Mouse (Mus musculus) embryo, embryonic 11.5 days (tissue): Measurements from ENCODE around the gene Atp6v1e1.
A peak's percentile ranks its signal among the peaks of the same experiment; 100 is the strongest.
"Not testable (repeated sequence)": the region's sequence is repeated elsewhere in the genome, so short reads cannot be mapped to it uniquely, and the experiment has no call there.

Experiments used
- DNase-seq: peaks from one replicate; pipeline ENCODE4 v3.0.0-alpha.2; 2012; ENCODE audit warnings: low read depth, low spot score

Gene Atp6v1e1

GRCm38 (mm10) chr6:120822307-120822928 is at the start of gene Atp6v1e1:
Gene Atp6v1e1 (minus strand): TSS chr6:120822793.
- peak; percentile 92 for DNase-seq

- no peak for DNase-seq
These were observed 48.7 kb upstream of the Atp6v1e1 start for GRCm38 (mm10) chr6:120871286-120871685.

- no peak for DNase-seq
These were observed 46.2 kb upstream of the Atp6v1e1 start for GRCm38 (mm10) chr6:120868824-120869223.

GRCm38 (mm10) chr6:120866051-120866814 is 43.6 kb upstream of the Atp6v1e1 start:
- DNase-seq = no peak

- DNase-seq = no peak
These were observed 37.5 kb upstream of the Atp6v1e1 start for GRCm38 (mm10) chr6:120860079-120860478.

- DNase-seq = no peak
These were observed 35.7 kb upstream of the Atp6v1e1 start for GRCm38 (mm10) chr6:120858217-120858711.

- DNase-seq = no peak
These were observed 31.8 kb upstream of the Atp6v1e1 start for GRCm38 (mm10) chr6:120854413-120854812.

- DNase-seq = not testable (repeated sequence)
These were observed 28.1 kb upstream of the Atp6v1e1 start for GRCm38 (mm10) chr6:120850720-120851119.

GRCm38 (mm10) chr6:120841754-120842153 is 19.2 kb upstream of the Atp6v1e1 start:
- no peak for DNase-seq

- no peak for DNase-seq
These were observed 17.7 kb upstream of the Atp6v1e1 start for GRCm38 (mm10) chr6:120840258-120840657.

GRCm38 (mm10) chr6:120837152-120837530 is 14.5 kb upstream of the Atp6v1e1 start:
- no peak for DNase-seq

- no peak for DNase-seq
These were observed 14.0 kb upstream of the Atp6v1e1 start for GRCm38 (mm10) chr6:120836389-120837151.

GRCm38 (mm10) chr6:120835474-120836374 is 13.1 kb upstream of the Atp6v1e1 start, which contains the start of gene Bcl2l13:
Gene Bcl2l13 (plus strand): TSS chr6:120836212.
- DNase-seq = peak; percentile 84

- no peak for DNase-seq
These were observed 12.3 kb upstream of the Atp6v1e1 start for GRCm38 (mm10) chr6:120834766-120835321.

- DNase-seq = no peak
These were observed 9.5 kb upstream of the Atp6v1e1 start for GRCm38 (mm10) chr6:120832097-120832496.

GRCm38 (mm10) chr6:120830866-120831608 is 8.4 kb upstream of the Atp6v1e1 start:
- no peak for DNase-seq

GRCm38 (mm10) chr6:120830056-120830455 is 7.5 kb upstream of the Atp6v1e1 start:
- DNase-seq = no peak

GRCm38 (mm10) chr6:120822937-120823614 is 483 bp upstream of the Atp6v1e1 start:
- DNase-seq = no peak

GRCm38 (mm10) chr6:120821715-120822114 is 878 bp downstream of the Atp6v1e1 start:
- DNase-seq = no peak
